Mouse (Mus musculus) forebrain, embryonic 13.5 days (tissue): Measurements from ENCODE around the gene Rgl1. TPM values are rescaled to one million over a fixed set of nuclear protein-coding genes. Genes with fewer than 3 reads are reported as not detected.

Experiments
- ATAC-seq: fragments of 200-750 bp; cut with Nextera tagmentation; 2 replicates; pipeline ENCODE4 v1.8.0; 2017
- H3K27ac ChIP-seq: fragments of 300-500 bp; sonication (generic); 2 replicates; pipeline ENCODE4 v1.5.1; 2015; ENCODE audit warnings: inconsistent platforms, mild to moderate bottlenecking, moderate library complexity
- H3K27me3 ChIP-seq: fragments of 300-500 bp; sonication (generic); 2 replicates; pipeline ENCODE4 v1.6.1; 2015; ENCODE audit warnings: mild to moderate bottlenecking, inconsistent platforms
- H3K36me3 ChIP-seq: fragments of 300-500 bp; sonication (generic); 2 replicates; pipeline ENCODE4 v1.6.1; 2015; ENCODE audit warnings: mild to moderate bottlenecking, inconsistent platforms; ENCODE audit not compliant: poor library complexity, severe bottlenecking
- H3K4me1 ChIP-seq: fragments of 300-500 bp; sonication (generic); 2 replicates; pipeline ENCODE4 v1.6.1; 2015; ENCODE audit warnings: inconsistent platforms
- H3K4me2 ChIP-seq: fragments of 300-500 bp; sonication (generic); 2 replicates; pipeline ENCODE4 v1.6.1; 2015; ENCODE audit warnings: inconsistent platforms, mild to moderate bottlenecking, moderate library complexity
- H3K4me3 ChIP-seq: fragments of 300-500 bp; sonication (generic); 2 replicates; pipeline ENCODE4 v1.5.1; 2015; ENCODE audit warnings: mild to moderate bottlenecking, inconsistent platforms
- H3K9ac ChIP-seq: fragments of 300-500 bp; sonication (generic); 2 replicates; pipeline ENCODE4 v1.6.1; 2015; ENCODE audit warnings: mild to moderate bottlenecking, inconsistent platforms
- H3K9me3 ChIP-seq: fragments of 300-500 bp; sonication (generic); replicated peaks from 2 replicates; pipeline ENCODE4 v1.6.1; 2016; ENCODE audit warnings: inconsistent platforms
- WGBS: fragments of 180-500 bp; shearing (Covaris S2); methylation state at CpG from one replicate; pipeline ENCODE4 v1.1.7; 2015; 5-methylcytosine and 5-hydroxymethylcytosine counted together
- polyA plus RNA-seq: library from polyadenylated mRNA; unstranded; fragments of >200 nt; fragmentation: Nextera tagmentation; extraction: Ambion mirVana; gene quantifications from 2 replicates; pipeline ENCODE4 v1.2.1, GENCODE M21; 2015

Gene Rgl1
- polyA plus RNA-seq, 1 experiment from 2014 or later = 18.5 TPM

GRCm38 (mm10) chr1:152584933-152585332 is 181.2 kb downstream of the Rgl1 start:
- no peaks in the 10 kb centered on the region for H3K27me3 ChIP-seq
- H3K4me2 ChIP-seq = no peak overlapping the region
- no peak for ATAC-seq
- H3K4me1 ChIP-seq = peaks cover 8% of the 10 kb centered on the region
- WGBS = 87% methylated on average over 8 of the region's 8 CpGs
- no peak overlapping the region for H3K9ac ChIP-seq
- no peaks in the 10 kb centered on the region for H3K36me3 ChIP-seq
- H3K9me3 ChIP-seq = no peaks in the 10 kb centered on the region
- no peak overlapping the region for H3K27ac ChIP-seq
- H3K4me3 ChIP-seq = no peak overlapping the region

- Histone ChIP-seq H3K4me3 (no peak overlapping the region), H3K9ac (no peak overlapping the region), H3K9me3 (no peaks in the 10 kb centered on the region), H3K36me3 (no peaks in the 10 kb centered on the region), H3K4me2 (no peak overlapping the region), H3K27me3 (no peaks in the 10 kb centered on the region), H3K4me1 (peaks cover 24% of the 10 kb centered on the region), H3K27ac (no peak overlapping the region)
- 84% methylated on average over 13 of the region's 13 CpGs for WGBS
- ATAC-seq = no peak
Measured at GRCm38 (mm10) chr1:152581127-152581905, 184.8 kb downstream of the Rgl1 start.

GRCm38 (mm10) chr1:152578944-152579343 is 187.2 kb downstream of the Rgl1 start:
- Histone ChIP-seq H3K4me2 (no peak overlapping the region), H3K36me3 (no peaks in the 10 kb centered on the region), H3K27ac (no peak overlapping the region), H3K9ac (no peak overlapping the region), H3K27me3 (peaks cover 3% of the 10 kb centered on the region; the same call in 1 of the 2 replicates), H3K4me1 (peaks cover 27% of the 10 kb centered on the region), H3K9me3 (no peaks in the 10 kb centered on the region), H3K4me3 (no peak overlapping the region)
- ATAC-seq = no peak
- WGBS = 64% methylated on average over 5 of the region's 5 CpGs

GRCm38 (mm10) chr1:152578108-152578721 is 187.9 kb downstream of the Rgl1 start:
- peaks cover 3% of the 10 kb centered on the region; the same call in 1 of the 2 replicates for H3K27me3 ChIP-seq
- WGBS = 27% methylated on average over 19 of the region's 19 CpGs
- no peak overlapping the region for H3K4me3 ChIP-seq
- peaks cover 34% of the 10 kb centered on the region for H3K4me1 ChIP-seq
- H3K9me3 ChIP-seq = no peaks in the 10 kb centered on the region
- peak overlapping the region; percentile 57 for H3K9ac ChIP-seq
- ATAC-seq = 0 out of 2 replicates have a peak, but pooled peaks have one; percentile 42
- peak overlapping the region; percentile 49 for H3K4me2 ChIP-seq
- H3K36me3 ChIP-seq = no peaks in the 10 kb centered on the region
- peak overlapping the region; percentile 25; the same call in 1 of the 2 replicates for H3K27ac ChIP-seq

- Histone ChIP-seq H3K9me3 (no peaks in the 10 kb centered on the region), H3K27ac (no peak overlapping the region), H3K27me3 (peaks cover 3% of the 10 kb centered on the region; the same call in 1 of the 2 replicates), H3K4me1 (peaks cover 39% of the 10 kb centered on the region), H3K9ac (no peak overlapping the region), H3K4me3 (no peak overlapping the region), H3K36me3 (no peaks in the 10 kb centered on the region), H3K4me2 (no peak overlapping the region)
- no peak for ATAC-seq
- 20% methylated on average over 7 of the region's 7 CpGs for WGBS
Measured at GRCm38 (mm10) chr1:152576614-152577144, 189.5 kb downstream of the Rgl1 start.

- Histone ChIP-seq H3K4me1 (peaks cover 39% of the 10 kb centered on the region), H3K27me3 (peaks cover 3% of the 10 kb centered on the region; the same call in 1 of the 2 replicates), H3K27ac (no peak overlapping the region), H3K9ac (no peak overlapping the region), H3K4me3 (no peak overlapping the region), H3K36me3 (peaks cover 7% of the 10 kb centered on the region; the same call in 1 of the 2 replicates), H3K4me2 (no peak overlapping the region), H3K9me3 (no peaks in the 10 kb centered on the region)
- no peak for ATAC-seq
- WGBS = 66% methylated on average over 5 of the region's 5 CpGs
Measured at GRCm38 (mm10) chr1:152575096-152575495, 191.1 kb downstream of the Rgl1 start.

- no peak for ATAC-seq
- Histone ChIP-seq H3K27ac (no peak overlapping the region), H3K9ac (no peak overlapping the region), H3K36me3 (peaks cover 7% of the 10 kb centered on the region; the same call in 1 of the 2 replicates), H3K4me3 (no peak overlapping the region), H3K9me3 (no peaks in the 10 kb centered on the region), H3K4me2 (no peak overlapping the region), H3K4me1 (peaks cover 32% of the 10 kb centered on the region), H3K27me3 (peaks cover 3% of the 10 kb centered on the region; the same call in 1 of the 2 replicates)
- 37% methylated on average over 8 of the region's 8 CpGs for WGBS
Measured at GRCm38 (mm10) chr1:152573470-152574059, 192.6 kb downstream of the Rgl1 start.

GRCm38 (mm10) chr1:152572755-152573469 is 193.2 kb downstream of the Rgl1 start:
- Histone ChIP-seq H3K4me3 (no peak overlapping the region), H3K36me3 (peaks cover 7% of the 10 kb centered on the region; the same call in 1 of the 2 replicates), H3K4me1 (peaks cover 26% of the 10 kb centered on the region), H3K4me2 (no peak overlapping the region), H3K27me3 (peaks cover 3% of the 10 kb centered on the region; the same call in 1 of the 2 replicates), H3K27ac (no peak overlapping the region), H3K9ac (no peak overlapping the region), H3K9me3 (no peaks in the 10 kb centered on the region)
- WGBS = 9% methylated on average over 7 of the region's 7 CpGs
- peak; percentile 37; the same call in 1 of the 2 replicates for ATAC-seq

GRCm38 (mm10) chr1:152571340-152571739 is 194.8 kb downstream of the Rgl1 start:
- peaks cover 7% of the 10 kb centered on the region; the same call in 1 of the 2 replicates for H3K36me3 ChIP-seq
- no peaks in the 10 kb centered on the region for H3K9me3 ChIP-seq
- peaks cover 22% of the 10 kb centered on the region for H3K4me1 ChIP-seq
- no peak overlapping the region for H3K27ac ChIP-seq
- H3K4me2 ChIP-seq = no peak overlapping the region
- no peak overlapping the region for H3K4me3 ChIP-seq
- no peak overlapping the region for H3K9ac ChIP-seq
- no peak for ATAC-seq
- peaks cover 3% of the 10 kb centered on the region; the same call in 1 of the 2 replicates for H3K27me3 ChIP-seq
- WGBS = 95% methylated on average over 14 of the region's 14 CpGs

- no peak for ATAC-seq
- H3K4me1 ChIP-seq = peaks cover 20% of the 10 kb centered on the region
- peaks cover 7% of the 10 kb centered on the region; the same call in 1 of the 2 replicates for H3K36me3 ChIP-seq
- H3K9me3 ChIP-seq = no peaks in the 10 kb centered on the region
- H3K27ac ChIP-seq = no peak overlapping the region
- H3K27me3 ChIP-seq = peaks cover under 1% of the 10 kb centered on the region; the same call in 1 of the 2 replicates
- no peak overlapping the region for H3K9ac ChIP-seq
- WGBS = 93% methylated on average over 9 of the region's 9 CpGs
- H3K4me2 ChIP-seq = no peak overlapping the region
- H3K4me3 ChIP-seq = no peak overlapping the region
Measured at GRCm38 (mm10) chr1:152570681-152571080, 195.5 kb downstream of the Rgl1 start.

GRCm38 (mm10) chr1:152563282-152563681 is 202.9 kb downstream of the Rgl1 start:
- 87% methylated on average over 5 of the region's 5 CpGs for WGBS
- H3K27me3 ChIP-seq = no peaks in the 10 kb centered on the region
- ATAC-seq = no peak
- H3K36me3 ChIP-seq = no peaks in the 10 kb centered on the region
- H3K4me1 ChIP-seq = peaks cover 21% of the 10 kb centered on the region; the same call in 1 of the 2 replicates
- H3K4me3 ChIP-seq = no peak overlapping the region
- no peak overlapping the region for H3K27ac ChIP-seq
- H3K9ac ChIP-seq = no peak overlapping the region
- H3K4me2 ChIP-seq = no peak overlapping the region
- no peaks in the 10 kb centered on the region for H3K9me3 ChIP-seq
